ENCODE assay signal across 11 mouse cellular contexts in genomic region chr2:27939433-27939832, GRCm38 (mm10). TPM values are rescaled to one million over a fixed set of nuclear protein-coding genes. Genes with fewer than 3 reads are reported as not detected.
DNase-seq lines count a peak whose midpoint lies in the region; ATAC-seq lines count a peak whose summit lies in the region.
"Had no signal": no experiment of that assay in that cellular context is flagged by ENCODE, and none has a peak within 500 bp of the region (broad histone marks: within the 10 kb centered on the region; RNA-seq: fewer than 3 reads in every experiment).

No protein-coding gene starts in this region.

- H3K9me3 ChIP-seq in embryonic facial prominence, embryonic 15.5 days (replicated peaks) = no peaks in the 10 kb centered on the region
- H3K9me3 ChIP-seq in liver, embryonic 11.5 days (ENCODE audit: control insufficient read depth, low read length) = no peaks in the 10 kb centered on the region
- H3K9me3 ChIP-seq: megakaryocyte, embryonic 14.5 days had no signal

- H3K36me3 ChIP-seq in embryonic facial prominence, embryonic 15.5 days = peaks cover 45% of the 10 kb centered on the region
- no peaks in the 10 kb centered on the region; the same call in 1 of the 2 replicates for H3K36me3 ChIP-seq in liver, embryonic 11.5 days (ENCODE audit: control insufficient read depth, insufficient read depth, low read length)

- H3K9ac ChIP-seq in embryonic facial prominence, embryonic 15.5 days = no peak overlapping the region
- no peak overlapping the region for H3K9ac ChIP-seq in liver, embryonic 11.5 days (ENCODE audit: low read depth, low read length)

- peak; percentile 46 for DNase-seq in kidney, postnatal 10 days
- DNase-seq in kidney, adult 8-10 months = no peak
- peak; percentile 50 to 57 for DNase-seq in heart, postnatal 10 days
- peak; percentile 78 for DNase-seq in lung, postnatal 25 days (ENCODE audit: low spot score)
- DNase-seq in cerebellum, adult 11-12 months = no peak
- no peak for DNase-seq in liver, embryonic 11.5 days (ENCODE audit: low spot score)
- DNase-seq: thymus, adult 2 months had no signal

- no peak overlapping the region for H3K4me3 ChIP-seq in embryonic facial prominence, embryonic 15.5 days (replicated peaks)
- H3K4me3 ChIP-seq in liver, embryonic 11.5 days (ENCODE audit: low read depth, low read length) = no peak overlapping the region
- H3K4me3 ChIP-seq: megakaryocyte, embryonic 14.5 days had no signal

- no peak overlapping the region for H3K27ac ChIP-seq in embryonic facial prominence, embryonic 15.5 days (replicated peaks)
- no peak overlapping the region for H3K27ac ChIP-seq in liver, embryonic 11.5 days (ENCODE audit: low read depth, low read length)

- H3K4me2 ChIP-seq in embryonic facial prominence, embryonic 15.5 days (replicated peaks) = no peak overlapping the region
- no peak overlapping the region for H3K4me2 ChIP-seq in liver, embryonic 11.5 days

- intact Hi-C loops in heart, postnatal 10 days (cut with DNase I) = no loop called here

- peaks cover 49% of the 10 kb centered on the region for H3K4me1 ChIP-seq in embryonic facial prominence, embryonic 15.5 days
- 0 out of 2 replicates have a peak, but pooled peaks cover 2% of the 10 kb centered on the region for H3K4me1 ChIP-seq in liver, embryonic 11.5 days (replicated peaks; ENCODE audit: control insufficient read depth, insufficient read depth, low read length)

- H3K27me3 ChIP-seq in embryonic facial prominence, embryonic 15.5 days = no peaks in the 10 kb centered on the region
- no peaks in the 10 kb centered on the region for H3K27me3 ChIP-seq in liver, embryonic 11.5 days (replicated peaks; ENCODE audit: control insufficient read depth, insufficient read depth, low read length)

- 80% methylated on average over 4 of the region's 4 CpGs for WGBS in embryonic facial prominence, embryonic 15.5 days
- 75% methylated on average over 4 of the region's 4 CpGs for WGBS in liver, embryonic 11.5 days

- peak; percentile 53 for ATAC-seq in embryonic facial prominence, embryonic 15.5 days (ENCODE audit: insufficient number of reproducible peaks, low FRiP score, low TSS enrichment, low read depth)
- ATAC-seq in CD4-positive, CD25-positive, alpha-beta regulatory T cell, adult 4 months = no peak
- ATAC-seq in liver, embryonic 11.5 days (replicated peaks; ENCODE audit: low FRiP score) = no peak
- ATAC-seq: forebrain, embryonic 16.5 days had no signal

RNA-seq across cellular contexts. Expression of gene Col5a1, which starts 53.2 kb away (rescaled TPM):
- 217 and 242 TPM in 2 replicates for polyA plus RNA-seq in embryonic facial prominence, embryonic 15.5 days (2015; fragmentation: Nextera tagmentation; extraction: Ambion mirVana)
- total RNA-seq in heart, postnatal 10 days (2021) = 100 to 1,000 TPM; 157 to 164 TPM
- not detected for polyA plus RNA-seq in CD4-positive, CD25-positive, alpha-beta regulatory T cell, adult 4 months (2017; shearing (Covaris generic))
- 23.3 and 27.9 TPM in 2 replicates for polyA plus RNA-seq in liver, embryonic 11.5 days (2014; fragmentation: Nextera tagmentation; extraction: Ambion mirVana)

Comparison
In these comparisons a context has a peak if more than half of its experiments do, and no peak if none do; other contexts are left out.
1. DNase-seq: peak in kidney, postnatal 10 days (single experiment), heart, postnatal 10 days (2 of 2) and lung, postnatal 25 days (single experiment); none in kidney, adult 8-10 months (0 of 2), cerebellum, adult 11-12 months (single experiment) and liver, embryonic 11.5 days (single experiment).
2. RNA of gene Col5a1, which starts 53.2 kb away (polyA plus RNA-seq): 217 to 242 TPM in embryonic facial prominence, embryonic 15.5 days and 23.3 to 27.9 TPM in liver, embryonic 11.5 days; not detected in CD4-positive, CD25-positive, alpha-beta regulatory T cell, adult 4 months; every median in the first group is over 10 times any median in the second.